Mouse (Mus musculus): ENCODE results near the gene Hist1h2bh.

The Hist1h2bh gene

GRCm38 (mm10) chr13:23502031-23502567 is 41.1 kb downstream of the Hist1h2bh start:
- DNase-seq: no peak

GRCm38 (mm10) chr13:23501511-23501910 is 41.7 kb downstream of the Hist1h2bh start:
- DNase-seq: no peak

GRCm38 (mm10) chr13:23500424-23501200 is 42.6 kb downstream of the Hist1h2bh start:
- peak; percentile 47 to 52 for DNase-seq

GRCm38 (mm10) chr13:23499943-23500342 is 43.2 kb downstream of the Hist1h2bh start:
- no peak for DNase-seq

GRCm38 (mm10) chr13:23498653-23499052 is 44.5 kb downstream of the Hist1h2bh start:
- no peak for DNase-seq

GRCm38 (mm10) chr13:23497656-23498321 is 45.4 kb downstream of the Hist1h2bh start:
- DNase-seq: peak; percentile 29 to 37

GRCm38 (mm10) chr13:23495526-23495925 is 47.7 kb downstream of the Hist1h2bh start:
- no peak for DNase-seq

GRCm38 (mm10) chr13:23491990-23492389 is 51.2 kb downstream of the Hist1h2bh start:
- DNase-seq: no peak

All from cerebellum, postnatal 14 days (tissue).